Mouse (Mus musculus) E14TG2a.4 (cell line): ENCODE results near the gene Boll.

ENCODE experiments used
- H3K27me3 ChIP-seq: 2 replicates; pipeline ENCODE4 v1.6.1; 2014; ENCODE audit warnings: low read length, control low read depth; ENCODE audit not compliant: insufficient read depth
- H3K36me3 ChIP-seq: 2 replicates; pipeline ENCODE4 v1.6.1; 2014; ENCODE audit warnings: low read length, control low read depth; ENCODE audit not compliant: insufficient read depth
- H3K4me1 ChIP-seq: replicated peaks from 2 replicates; pipeline ENCODE4 v1.6.1; 2014; ENCODE audit warnings: low read depth, low read length, control low read depth
- H3K4me3 ChIP-seq: replicated peaks from 2 replicates; pipeline ENCODE4 v1.5.1; 2014; ENCODE audit warnings: mild to moderate bottlenecking, low read length
- H3K9me3 ChIP-seq: 2 replicates; pipeline ENCODE4 v1.6.1; 2014; ENCODE audit warnings: low read length, control low read depth
- CTCF ChIP-seq: conservative IDR thresholded peaks from 2 replicates; pipeline ENCODE4 v1.5.1; 2014; ENCODE audit warnings: low read length
- NANOG ChIP-seq: IDR thresholded peaks from 2 replicates; pipeline ENCODE4 v1.6.1; 2014; ENCODE audit warnings: borderline replicate concordance, low read length, mixed read lengths
- POU5F1 ChIP-seq: IDR thresholded peaks from 2 replicates; pipeline ENCODE4 v1.6.1; 2014; ENCODE audit warnings: low read length, borderline replicate concordance

Boll gene

GRCm38 (mm10) chr1:55279081-55279480, 84.2 kb downstream of the Boll start:
- TF ChIP-seq CTCF (no peak), NANOG (peak; percentile 5; the same call in 1 of the 2 replicates)
- no peaks in the 10 kb centered on the region for H3K27me3 ChIP-seq
- H3K36me3 ChIP-seq, result no peaks in the 10 kb centered on the region
- H3K9me3 ChIP-seq, result no peaks in the 10 kb centered on the region
- peaks cover 14% of the 10 kb centered on the region for H3K4me1 ChIP-seq
- no peak overlapping the region for H3K4me3 ChIP-seq

- H3K27me3 ChIP-seq, result peaks cover 2% of the 10 kb centered on the region; the same call in 1 of the 2 replicates
- TF ChIP-seq CTCF (no peak), NANOG (no peak), POU5F1 (no peak)
Observed at GRCm38 (mm10) chr1:55265447-55265846, 97.8 kb downstream of the Boll start.

DNA sequence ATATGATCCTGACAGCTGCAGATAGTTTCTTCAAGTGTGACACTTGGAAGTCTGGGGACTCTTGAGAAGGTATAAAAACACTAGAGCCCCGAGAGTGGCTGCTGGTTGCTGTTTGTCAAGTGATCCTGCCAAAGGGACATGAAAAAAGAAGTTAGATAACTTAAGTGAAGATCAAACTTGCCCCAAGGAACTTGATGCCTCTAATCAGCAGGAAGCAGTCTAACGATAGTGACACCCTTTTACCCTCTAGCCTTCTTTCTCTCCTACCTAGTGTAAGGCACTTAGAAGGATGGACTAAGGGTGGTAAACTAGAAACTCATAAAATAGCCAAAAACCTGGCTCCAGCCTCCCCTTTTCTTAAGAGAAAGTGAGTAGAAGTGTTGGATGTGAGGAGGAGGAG, 98.9 kb downstream of the Boll start:
- Histone ChIP-seq H3K9me3 (no peaks in the 10 kb centered on the region), H3K36me3 (no peaks in the 10 kb centered on the region), H3K4me1 (no peaks in the 10 kb centered on the region), H3K4me3 (no peak overlapping the region), H3K27me3 (peaks cover 2% of the 10 kb centered on the region; the same call in 1 of the 2 replicates)
- TF ChIP-seq POU5F1 (no peak), NANOG (no peak), CTCF (no peak)

More at GRCm38 (mm10) chr1:55265447-55265846, 97.8 kb downstream of the Boll start:
- H3K9me3 ChIP-seq, result no peaks in the 10 kb centered on the region
- no peaks in the 10 kb centered on the region for H3K4me1 ChIP-seq
- no peak overlapping the region for H3K4me3 ChIP-seq
- no peaks in the 10 kb centered on the region for H3K36me3 ChIP-seq

DNA sequence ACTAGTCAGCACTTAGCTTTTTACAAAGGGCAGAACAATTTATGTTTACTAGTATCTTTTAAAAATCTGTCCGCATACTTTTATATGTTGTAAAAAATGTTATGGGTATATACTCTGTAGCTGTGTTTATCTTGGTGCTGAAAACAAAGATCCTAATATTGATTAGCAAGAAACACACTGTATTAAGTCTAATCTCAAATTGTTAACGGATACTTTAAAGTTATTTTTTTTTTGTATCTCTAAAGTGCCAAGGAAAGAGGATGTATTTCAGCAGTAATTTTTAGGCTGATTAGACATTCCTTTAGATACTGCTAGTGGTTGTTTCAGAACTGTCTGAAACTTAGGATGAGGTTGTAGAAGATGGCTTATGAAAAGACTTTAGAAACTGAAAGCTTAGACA, 116.9 kb downstream of the Boll start:
- TF ChIP-seq POU5F1, result no peak
- TF ChIP-seq CTCF, result no peak
- no peak for TF ChIP-seq NANOG
- peaks cover 16% of the 10 kb centered on the region for H3K36me3 ChIP-seq

DNA sequence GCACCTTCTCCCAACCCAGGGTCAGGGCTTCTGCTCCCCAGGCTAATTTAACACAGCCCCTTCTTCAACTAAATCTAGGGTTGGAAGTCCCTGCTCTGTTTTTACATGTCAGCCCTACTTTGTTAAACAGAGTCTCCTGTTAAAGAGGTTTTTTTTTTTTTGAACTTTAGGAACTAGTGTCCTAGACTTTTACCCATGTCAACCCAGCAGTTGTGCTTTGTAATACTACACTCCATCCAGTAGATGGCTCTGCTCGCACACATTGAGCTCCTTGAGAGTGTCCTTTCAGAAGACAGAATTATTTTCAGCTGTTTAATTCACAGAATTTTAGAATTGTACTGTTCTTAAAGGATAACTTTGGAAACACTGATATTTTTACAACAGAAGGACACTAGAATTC, 124.0 kb downstream of the Boll start:
- TF ChIP-seq NANOG (no peak), POU5F1 (no peak), CTCF (peak; percentile 81)
- H3K36me3 ChIP-seq, result peaks cover 45% of the 10 kb centered on the region
- peaks cover 3% of the 10 kb centered on the region; the same call in 1 of the 2 replicates for H3K9me3 ChIP-seq
- H3K27me3 ChIP-seq, result peaks cover 11% of the 10 kb centered on the region
- H3K4me1 ChIP-seq, result peaks cover 37% of the 10 kb centered on the region
- H3K4me3 ChIP-seq, result peak overlapping the region; percentile 94; the same call in 1 of the 2 replicates

More for the DNA sequence above, 116.9 kb downstream of the Boll start:
- Histone ChIP-seq H3K27me3 (no peaks in the 10 kb centered on the region), H3K9me3 (peaks cover 3% of the 10 kb centered on the region; the same call in 1 of the 2 replicates), H3K4me3 (no peak overlapping the region), H3K4me1 (no peaks in the 10 kb centered on the region)

GRCm38 (mm10) chr1:55238496-55238895, 124.8 kb downstream of the Boll start:
- TF ChIP-seq CTCF, result no peak
- TF ChIP-seq POU5F1, result no peak
- TF ChIP-seq NANOG, result no peak
- Histone ChIP-seq H3K27me3 (peaks cover 11% of the 10 kb centered on the region), H3K4me3 (peak overlapping the region; percentile 94), H3K36me3 (peaks cover 42% of the 10 kb centered on the region), H3K9me3 (no peaks in the 10 kb centered on the region), H3K4me1 (peaks cover 37% of the 10 kb centered on the region)

DNA sequence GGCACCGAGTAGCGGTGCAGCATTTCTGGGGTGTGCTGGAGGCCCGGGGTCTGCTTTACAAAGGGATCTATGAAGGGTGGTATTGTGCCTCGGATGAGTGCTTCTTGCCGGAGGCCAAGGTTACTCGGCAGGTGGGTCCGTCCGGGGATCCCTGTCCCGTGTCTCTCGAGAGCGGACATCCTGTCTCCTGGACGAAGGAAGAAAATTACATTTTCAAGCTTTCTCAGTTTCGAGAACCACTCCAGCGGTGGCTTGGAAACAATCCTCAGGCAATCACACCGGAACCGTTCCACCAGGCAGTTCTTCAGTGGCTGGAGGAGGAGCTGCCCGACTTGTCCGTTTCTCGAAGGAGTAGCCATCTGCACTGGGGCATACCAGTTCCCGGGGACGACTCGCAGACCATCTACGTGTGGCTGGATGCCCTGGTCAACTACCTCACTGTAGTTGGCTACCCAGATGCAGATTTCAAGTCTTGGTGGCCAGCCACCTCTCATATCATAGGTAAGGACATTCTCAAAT, 125.6 kb downstream of the Boll start:
- TF ChIP-seq CTCF (no peak), NANOG (no peak), POU5F1 (no peak)
- H3K36me3 ChIP-seq, result peaks cover 42% of the 10 kb centered on the region
- H3K9me3 ChIP-seq, result no peaks in the 10 kb centered on the region
- peaks cover 37% of the 10 kb centered on the region for H3K4me1 ChIP-seq
- H3K27me3 ChIP-seq, result peaks cover 11% of the 10 kb centered on the region
- H3K4me3 ChIP-seq, result peak overlapping the region; percentile 94

GRCm38 (mm10) chr1:55236890-55237642, 126.2 kb downstream of the Boll start, which contains the start of gene Mars2:
Gene Mars2, plus strand, starts transcription at chr1:55237177.
- Histone ChIP-seq H3K4me3 (peak within 1 kb of the TSS; percentile 94), H3K27me3 (peaks cover 11% of the 10 kb centered on the region), H3K4me1 (peaks cover 37% of the 10 kb centered on the region), H3K36me3 (peaks cover 36% of the 10 kb centered on the region), H3K9me3 (no peaks in the 10 kb centered on the region)
- TF ChIP-seq CTCF (no peak), POU5F1 (no peak), NANOG (no peak)

DNA sequence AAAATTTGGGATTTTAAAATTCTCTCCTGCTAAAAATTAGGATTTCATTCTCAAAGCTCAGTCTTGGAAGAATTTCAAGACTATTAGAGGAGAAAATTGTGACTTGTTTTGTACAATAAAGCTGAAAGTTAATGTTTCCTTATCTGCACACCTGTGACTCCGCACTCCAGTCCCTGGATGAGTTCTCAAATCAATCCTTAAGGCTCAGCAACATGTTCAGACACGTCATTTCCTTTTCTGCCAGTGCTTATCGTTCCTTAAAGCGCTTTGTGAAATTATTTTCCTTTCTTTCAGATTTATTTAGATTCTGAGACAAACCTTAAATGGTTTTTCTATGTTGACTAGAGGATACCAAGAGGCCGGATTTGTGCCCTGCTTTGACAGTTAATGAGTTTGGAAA, 126.8 kb downstream of the Boll start:
- Histone ChIP-seq H3K4me1 (peaks cover 37% of the 10 kb centered on the region), H3K36me3 (peaks cover 30% of the 10 kb centered on the region), H3K4me3 (peak overlapping the region; percentile 94), H3K27me3 (peaks cover 11% of the 10 kb centered on the region), H3K9me3 (no peaks in the 10 kb centered on the region)
- TF ChIP-seq POU5F1 (no peak), NANOG (no peak), CTCF (no peak)
